Mouse (Mus musculus) forebrain, embryonic 10.5 days (tissue): ENCODE measurements at regions not wholly inside any gene's neighbourhood (a gene's known extent, or its start where the extent isn't known, plus 50 kb on each side); places are given as distances from the start of the nearest gene placed in this dataset.

Experiments used
- DNase-seq: peaks from one replicate; pipeline ENCODE4 v3.0.0-alpha.2; 2017; ENCODE audit warnings: low spot score; ENCODE audit errors: extremely low spot score
- H3K27ac ChIP-seq: fragments of 300-500 bp; sonication (generic); 2 replicates; pipeline ENCODE4 v1.5.1; 2016; ENCODE audit warnings: mild to moderate bottlenecking
- H3K27me3 ChIP-seq: fragments of 300-500 bp; sonication (generic); 2 replicates; pipeline ENCODE4 v1.6.1; 2016; ENCODE audit warnings: mild to moderate bottlenecking; ENCODE audit not compliant: poor library complexity, severe bottlenecking
- H3K36me3 ChIP-seq: fragments of 300-500 bp; sonication (generic); replicated peaks from 2 replicates; pipeline ENCODE4 v1.6.1; 2016; ENCODE audit warnings: mild to moderate bottlenecking, moderate library complexity
- H3K4me1 ChIP-seq: fragments of 300-500 bp; sonication (generic); 2 replicates; pipeline ENCODE4 v1.6.1; 2016
- H3K4me3 ChIP-seq: fragments of 300-500 bp; sonication (generic); 2 replicates; pipeline ENCODE4 v1.5.1; 2016; ENCODE audit warnings: mild to moderate bottlenecking, moderate library complexity
- H3K9me3 ChIP-seq: fragments of 300-500 bp; sonication (generic); 2 replicates; pipeline ENCODE4 v1.6.1; 2016; ENCODE audit warnings: mild to moderate bottlenecking, moderate library complexity
- WGBS: fragments of 180-500 bp; shearing (Covaris S2); methylation state at CpG from one replicate; pipeline ENCODE4 v1.1.7; 2016; 5-methylcytosine and 5-hydroxymethylcytosine counted together

- H3K27ac ChIP-seq: no peak overlapping the region
- no peak for DNase-seq
- no peaks in the 10 kb centered on the region for H3K36me3 ChIP-seq
- WGBS: 88% methylated on average over 16 of the region's 16 CpGs
- H3K4me3 ChIP-seq: no peak overlapping the region
- no peaks in the 10 kb centered on the region for H3K9me3 ChIP-seq
- peaks cover 6% of the 10 kb centered on the region for H3K4me1 ChIP-seq
- no peaks in the 10 kb centered on the region for H3K27me3 ChIP-seq
These were observed 69.2 kb downstream of the Gm33543 start for GRCm38 (mm10) chr10:95773425-95773980.

- WGBS: 89% methylated on average over 9 of the region's 9 CpGs
- H3K27me3 ChIP-seq: no peaks in the 10 kb centered on the region
- H3K4me1 ChIP-seq: peaks cover 6% of the 10 kb centered on the region
- DNase-seq: no peak
- H3K36me3 ChIP-seq: no peaks in the 10 kb centered on the region
- no peak overlapping the region for H3K4me3 ChIP-seq
- no peaks in the 10 kb centered on the region for H3K9me3 ChIP-seq
- H3K27ac ChIP-seq: no peak overlapping the region
These were observed 69.8 kb downstream of the Gm33543 start for GRCm38 (mm10) chr10:95772811-95773424.

GRCm38 (mm10) chr10:95768974-95769373 lies 73.8 kb downstream of the Gm33543 start:
- no peak overlapping the region for H3K27ac ChIP-seq
- no peak overlapping the region for H3K4me3 ChIP-seq
- no peak for DNase-seq
- WGBS: 91% methylated on average over 8 of the region's 8 CpGs
- H3K27me3 ChIP-seq: no peaks in the 10 kb centered on the region
- no peaks in the 10 kb centered on the region for H3K9me3 ChIP-seq
- H3K36me3 ChIP-seq: no peaks in the 10 kb centered on the region
- H3K4me1 ChIP-seq: no peaks in the 10 kb centered on the region

- Histone ChIP-seq H3K36me3 (no peaks in the 10 kb centered on the region), H3K4me1 (no peaks in the 10 kb centered on the region), H3K9me3 (no peaks in the 10 kb centered on the region), H3K4me3 (no peak overlapping the region), H3K27me3 (no peaks in the 10 kb centered on the region), H3K27ac (no peak overlapping the region)
- WGBS: 69% methylated on average over 7 of the region's 7 CpGs
- no peak for DNase-seq
These were observed 75.1 kb downstream of the Gm33543 start for GRCm38 (mm10) chr10:95767526-95768161.

- no peak overlapping the region for H3K27ac ChIP-seq
- DNase-seq: no peak
- H3K27me3 ChIP-seq: no peaks in the 10 kb centered on the region
- 82% methylated on average over 4 of the region's 4 CpGs for WGBS
- H3K4me3 ChIP-seq: no peak overlapping the region
- no peaks in the 10 kb centered on the region for H3K9me3 ChIP-seq
- H3K36me3 ChIP-seq: no peaks in the 10 kb centered on the region
- H3K4me1 ChIP-seq: no peaks in the 10 kb centered on the region
These were observed 78.6 kb downstream of the Gm33543 start for GRCm38 (mm10) chr10:95764129-95764528.

GRCm38 (mm10) chr10:95762632-95763031 lies 80.1 kb downstream of the Gm33543 start:
- Histone ChIP-seq H3K36me3 (no peaks in the 10 kb centered on the region), H3K27me3 (no peaks in the 10 kb centered on the region), H3K4me3 (no peak overlapping the region), H3K9me3 (no peaks in the 10 kb centered on the region), H3K27ac (no peak overlapping the region), H3K4me1 (no peaks in the 10 kb centered on the region)
- DNase-seq: no peak
- 84% methylated on average over 8 of the region's 8 CpGs for WGBS

- H3K4me1 ChIP-seq: no peaks in the 10 kb centered on the region
- DNase-seq: no peak
- no peaks in the 10 kb centered on the region for H3K36me3 ChIP-seq
- no peaks in the 10 kb centered on the region for H3K27me3 ChIP-seq
- H3K27ac ChIP-seq: no peak overlapping the region
- no peak overlapping the region for H3K4me3 ChIP-seq
- H3K9me3 ChIP-seq: no peaks in the 10 kb centered on the region
- WGBS: 89% methylated on average over 4 of the region's 4 CpGs
These were observed 80.8 kb downstream of the Gm33543 start for GRCm38 (mm10) chr10:95761969-95762368.

GRCm38 (mm10) chr10:95760121-95760870 lies 82.4 kb downstream of the Gm33543 start:
- H3K4me1 ChIP-seq: no peaks in the 10 kb centered on the region
- 91% methylated on average over 9 of the region's 9 CpGs for WGBS
- no peak overlapping the region for H3K27ac ChIP-seq
- no peaks in the 10 kb centered on the region for H3K27me3 ChIP-seq
- no peak for DNase-seq
- no peaks in the 10 kb centered on the region for H3K36me3 ChIP-seq
- no peaks in the 10 kb centered on the region for H3K9me3 ChIP-seq
- no peak overlapping the region for H3K4me3 ChIP-seq

GRCm38 (mm10) chr10:95758181-95758580 lies 84.5 kb downstream of the Gm33543 start:
- Histone ChIP-seq H3K36me3 (no peaks in the 10 kb centered on the region), H3K27ac (no peak overlapping the region), H3K4me3 (no peak overlapping the region), H3K27me3 (no peaks in the 10 kb centered on the region), H3K9me3 (no peaks in the 10 kb centered on the region), H3K4me1 (no peaks in the 10 kb centered on the region)
- DNase-seq: no peak
- 92% methylated on average over 8 of the region's 8 CpGs for WGBS

- Histone ChIP-seq H3K36me3 (no peaks in the 10 kb centered on the region), H3K4me3 (no peak overlapping the region), H3K9me3 (no peaks in the 10 kb centered on the region), H3K27me3 (no peaks in the 10 kb centered on the region), H3K4me1 (no peaks in the 10 kb centered on the region), H3K27ac (no peak overlapping the region)
- WGBS: 93% methylated on average over 3 of the region's 3 CpGs
- no peak for DNase-seq
These were observed 82.2 kb upstream of the Anapc15-ps start for GRCm38 (mm10) chr10:95755429-95755828.

GRCm38 (mm10) chr10:95753396-95753905 lies 80.2 kb upstream of the Anapc15-ps start:
- Histone ChIP-seq H3K27ac (no peak overlapping the region), H3K36me3 (no peaks in the 10 kb centered on the region), H3K9me3 (no peaks in the 10 kb centered on the region), H3K4me1 (no peaks in the 10 kb centered on the region), H3K27me3 (no peaks in the 10 kb centered on the region), H3K4me3 (no peak overlapping the region)
- DNase-seq: no peak
- 91% methylated on average over 11 of the region's 11 CpGs for WGBS

- H3K4me1 ChIP-seq: no peaks in the 10 kb centered on the region
- H3K36me3 ChIP-seq: no peaks in the 10 kb centered on the region
- H3K27me3 ChIP-seq: no peaks in the 10 kb centered on the region
- no peak overlapping the region for H3K27ac ChIP-seq
- no peaks in the 10 kb centered on the region for H3K9me3 ChIP-seq
- 96% methylated on average over 1 of the region's 1 CpGs for WGBS
- DNase-seq: no peak
- no peak overlapping the region for H3K4me3 ChIP-seq
These were observed 75.1 kb upstream of the Anapc15-ps start for GRCm38 (mm10) chr10:95748360-95748759.

- no peaks in the 10 kb centered on the region for H3K36me3 ChIP-seq
- no peaks in the 10 kb centered on the region for H3K27me3 ChIP-seq
- DNase-seq: no peak
- WGBS: 91% methylated on average over 7 of the region's 7 CpGs
- no peak overlapping the region for H3K4me3 ChIP-seq
- no peaks in the 10 kb centered on the region for H3K9me3 ChIP-seq
- no peaks in the 10 kb centered on the region for H3K4me1 ChIP-seq
- H3K27ac ChIP-seq: no peak overlapping the region
These were observed 74.7 kb upstream of the Anapc15-ps start for GRCm38 (mm10) chr10:95747939-95748338.
